Mouse (Mus musculus): ENCODE data around the gene Serpinb8. TPM values are rescaled to one million over a fixed set of nuclear protein-coding genes. Genes with fewer than 3 reads are reported as not detected.

Gene Serpinb8
- polyA plus RNA-seq, 1 experiment, result 0.53 TPM

DNA sequence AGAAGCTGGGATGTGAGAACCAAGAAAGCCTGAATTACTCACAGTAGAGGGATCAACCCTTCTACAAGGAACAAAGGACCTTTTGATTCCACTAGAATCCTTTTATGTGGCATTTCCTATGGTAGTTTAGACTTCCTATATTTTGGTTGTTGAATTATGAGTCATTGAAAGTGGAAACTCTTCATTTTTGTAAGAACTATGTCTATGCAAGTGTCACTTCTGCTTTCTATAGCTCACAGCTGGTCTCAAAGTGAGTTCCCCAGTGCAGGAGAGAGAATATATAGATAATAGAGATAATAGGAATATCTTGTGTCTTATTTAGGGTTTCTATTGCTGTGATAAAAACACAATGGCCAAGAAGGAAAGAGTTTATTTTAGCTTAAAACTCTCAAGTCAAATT is 6.9 kb upstream of the Serpinb8 start:
- H3K4me3 ChIP-seq (ENCODE audit: low read depth, low read length), result no peak overlapping the region
- TF ChIP-seq POLR2A (IDR thresholded peaks at IDR 0.05; ENCODE audit: low read depth, low read length), result no peak
- TF ChIP-seq CTCF (IDR thresholded peaks at IDR 0.05; ENCODE audit: extremely low read depth, insufficient read length, insufficient replicate concordance, low read depth, low read length), result no peak
- H3K27ac ChIP-seq (ENCODE audit: insufficient read depth, low read depth, low read length), result no peak overlapping the region
- no peaks in the 10 kb centered on the region for H3K36me3 ChIP-seq (ENCODE audit: control insufficient read depth, insufficient read depth, low read length)
- no peaks in the 10 kb centered on the region for H3K27me3 ChIP-seq (ENCODE audit: control insufficient read depth, insufficient read depth, low read length)
- H3K4me1 ChIP-seq (ENCODE audit: control insufficient read depth, insufficient read depth, insufficient read length, low read length), result no peaks in the 10 kb centered on the region

DNA sequence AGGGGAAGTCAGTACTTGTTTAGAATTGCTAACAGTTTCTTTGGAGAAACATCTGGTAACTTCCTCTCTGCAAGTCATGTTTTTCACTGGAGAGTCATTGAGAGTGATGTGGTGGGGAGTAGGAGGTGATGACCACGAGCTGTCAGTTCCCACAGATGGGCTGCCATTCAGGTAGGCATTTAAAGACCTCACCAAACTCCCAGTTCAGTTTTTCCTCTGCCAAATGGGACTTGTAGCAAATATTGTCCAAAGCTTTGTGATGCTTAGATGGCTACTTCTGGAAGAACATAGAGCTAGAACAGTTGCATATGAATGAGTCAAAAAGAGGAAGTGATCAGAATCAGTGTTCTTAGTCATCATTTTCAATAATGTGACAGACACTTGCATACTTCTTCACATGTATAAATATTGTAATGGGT is 5.8 kb upstream of the Serpinb8 start:
- 4% methylated on average over 1 of the region's 1 CpGs for WGBS
- Histone ChIP-seq H3K27me3 (ENCODE audit: control insufficient read depth, insufficient read depth, low read length) (no peaks in the 10 kb centered on the region), H3K36me3 (ENCODE audit: control insufficient read depth, insufficient read depth, low read length) (no peaks in the 10 kb centered on the region), H3K4me3 (ENCODE audit: low read depth, low read length) (no peak overlapping the region), H3K27ac (ENCODE audit: insufficient read depth, low read depth, low read length) (no peak overlapping the region), H3K4me1 (ENCODE audit: control insufficient read depth, insufficient read depth, insufficient read length, low read length) (no peaks in the 10 kb centered on the region)
- no peak for TF ChIP-seq CTCF (IDR thresholded peaks at IDR 0.05; ENCODE audit: extremely low read depth, insufficient read length, insufficient replicate concordance, low read depth, low read length)
- no peak for TF ChIP-seq POLR2A (IDR thresholded peaks at IDR 0.05; ENCODE audit: low read depth, low read length)

DNA sequence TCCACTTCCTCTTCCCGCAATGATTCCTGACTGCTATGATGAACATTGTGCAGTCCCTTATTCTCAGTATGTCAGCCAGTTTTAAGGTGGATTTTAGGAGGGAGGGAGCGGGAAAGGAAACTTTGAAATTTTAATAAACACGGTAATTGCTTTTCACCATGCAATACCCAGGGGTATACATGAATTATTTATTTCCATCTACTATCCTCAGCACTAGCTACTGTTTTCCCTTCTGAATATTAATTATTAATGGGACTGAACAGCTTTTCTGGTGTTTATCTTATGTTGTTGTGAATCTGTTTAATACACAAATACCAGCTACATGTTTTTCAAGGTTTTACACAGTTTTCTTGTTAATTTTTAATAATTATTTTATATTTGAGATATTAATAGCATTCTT is 4.9 kb upstream of the Serpinb8 start:
- no peak overlapping the region for H3K4me3 ChIP-seq (ENCODE audit: low read depth, low read length)
- no peak for TF ChIP-seq POLR2A (IDR thresholded peaks at IDR 0.05; ENCODE audit: low read depth, low read length)
- TF ChIP-seq CTCF (IDR thresholded peaks at IDR 0.05; ENCODE audit: extremely low read depth, insufficient read length, insufficient replicate concordance, low read depth, low read length), result no peak
- no peak overlapping the region for H3K27ac ChIP-seq (ENCODE audit: insufficient read depth, low read depth, low read length)
- 80% methylated on average over 3 of the region's 3 CpGs for WGBS
- no peaks in the 10 kb centered on the region for H3K36me3 ChIP-seq (ENCODE audit: control insufficient read depth, insufficient read depth, low read length)
- H3K4me1 ChIP-seq (ENCODE audit: control insufficient read depth, insufficient read depth, insufficient read length, low read length), result no peaks in the 10 kb centered on the region
- no peaks in the 10 kb centered on the region for H3K27me3 ChIP-seq (ENCODE audit: control insufficient read depth, insufficient read depth, low read length)

DNA sequence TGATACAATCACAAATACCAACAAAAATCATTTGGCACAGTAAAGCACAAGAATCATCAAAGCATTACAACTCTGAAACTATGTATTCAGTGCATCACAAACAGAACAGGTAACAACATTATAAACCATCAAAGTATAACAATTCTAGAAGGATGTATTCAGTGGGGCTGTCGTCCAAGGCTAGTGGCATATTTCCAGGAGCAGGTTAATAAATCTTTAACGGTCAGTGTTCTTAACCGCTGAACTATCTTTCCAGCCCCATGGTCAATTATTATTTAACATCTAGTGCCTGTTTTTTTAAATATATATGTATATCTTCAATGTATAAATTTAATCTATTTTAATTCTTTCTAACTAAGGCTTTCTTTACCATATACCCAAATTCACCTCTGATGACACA is 3.6 kb upstream of the Serpinb8 start:
- H3K4me3 ChIP-seq (ENCODE audit: low read depth, low read length), result no peak overlapping the region
- no peaks in the 10 kb centered on the region for H3K4me1 ChIP-seq (ENCODE audit: control insufficient read depth, insufficient read depth, insufficient read length, low read length)
- no peaks in the 10 kb centered on the region for H3K36me3 ChIP-seq (ENCODE audit: control insufficient read depth, insufficient read depth, low read length)
- WGBS, result 81% methylated on average over 3 of the region's 3 CpGs
- no peak overlapping the region for H3K27ac ChIP-seq (ENCODE audit: insufficient read depth, low read depth, low read length)
- no peak for TF ChIP-seq CTCF (IDR thresholded peaks at IDR 0.05; ENCODE audit: extremely low read depth, insufficient read length, insufficient replicate concordance, low read depth, low read length)
- no peak for TF ChIP-seq POLR2A (IDR thresholded peaks at IDR 0.05; ENCODE audit: low read depth, low read length)
- no peaks in the 10 kb centered on the region for H3K27me3 ChIP-seq (ENCODE audit: control insufficient read depth, insufficient read depth, low read length)

DNA sequence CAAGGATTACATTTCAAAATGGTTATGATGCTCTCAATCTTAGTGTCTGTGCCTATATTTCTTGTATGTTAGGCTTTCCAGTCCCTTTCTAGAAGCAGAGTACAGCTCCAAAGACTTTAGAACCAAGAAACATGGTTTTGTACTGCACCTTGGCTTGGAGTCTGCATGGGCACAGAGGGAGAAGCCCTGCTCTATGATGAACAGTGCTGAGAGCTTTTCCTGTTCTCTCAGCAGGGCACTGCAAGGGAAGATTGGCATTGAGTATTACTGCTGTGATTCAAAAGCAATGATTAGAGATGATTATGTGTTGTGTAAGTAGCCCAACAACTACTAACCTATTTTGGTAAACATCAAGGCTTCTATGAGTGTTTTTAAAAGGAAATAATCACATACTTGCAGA is 1.6 kb upstream of the Serpinb8 start:
- TF ChIP-seq CTCF (IDR thresholded peaks at IDR 0.05; ENCODE audit: extremely low read depth, insufficient read length, insufficient replicate concordance, low read depth, low read length) (no peak), POLR2A (IDR thresholded peaks at IDR 0.05; ENCODE audit: low read depth, low read length) (no peak)
- no peaks in the 10 kb centered on the region for H3K4me1 ChIP-seq (ENCODE audit: control insufficient read depth, insufficient read depth, insufficient read length, low read length)
- no peak overlapping the region for H3K4me3 ChIP-seq (ENCODE audit: low read depth, low read length)
- no peaks in the 10 kb centered on the region for H3K36me3 ChIP-seq (ENCODE audit: control insufficient read depth, insufficient read depth, low read length)
- no peaks in the 10 kb centered on the region for H3K27me3 ChIP-seq (ENCODE audit: control insufficient read depth, insufficient read depth, low read length)
- H3K27ac ChIP-seq (ENCODE audit: insufficient read depth, low read depth, low read length), result no peak overlapping the region

DNA sequence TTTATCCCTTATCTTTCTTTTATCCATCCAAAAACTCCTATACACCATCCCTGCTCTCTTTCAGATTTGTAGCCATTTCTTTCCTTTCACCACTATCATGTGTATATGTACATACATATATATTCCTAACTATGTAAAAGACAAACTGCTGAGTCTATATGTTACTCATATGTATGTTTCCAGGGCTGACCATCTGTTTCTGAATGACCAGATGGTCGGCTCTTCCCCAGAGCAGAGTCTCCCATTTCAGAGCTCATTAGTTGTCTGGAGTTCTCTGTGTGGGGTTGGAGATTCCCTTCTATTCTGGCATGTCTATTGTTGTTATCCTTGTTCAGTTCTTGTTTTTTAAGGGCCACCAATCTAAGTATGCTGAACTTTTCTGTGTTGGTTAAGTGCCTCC is 1.2 kb upstream of the Serpinb8 start:
- H3K4me1 ChIP-seq (ENCODE audit: control insufficient read depth, insufficient read depth, insufficient read length, low read length), result no peaks in the 10 kb centered on the region
- H3K27ac ChIP-seq (ENCODE audit: insufficient read depth, low read depth, low read length), result no peak overlapping the region
- no peak overlapping the region for H3K4me3 ChIP-seq (ENCODE audit: low read depth, low read length)
- TF ChIP-seq CTCF (IDR thresholded peaks at IDR 0.05; ENCODE audit: extremely low read depth, insufficient read length, insufficient replicate concordance, low read depth, low read length) (no peak), POLR2A (IDR thresholded peaks at IDR 0.05; ENCODE audit: low read depth, low read length) (no peak)
- H3K27me3 ChIP-seq (ENCODE audit: control insufficient read depth, insufficient read depth, low read length), result no peaks in the 10 kb centered on the region
- H3K36me3 ChIP-seq (ENCODE audit: control insufficient read depth, insufficient read depth, low read length), result no peaks in the 10 kb centered on the region
- 67% methylated on average over 1 of the region's 1 CpGs for WGBS

DNA sequence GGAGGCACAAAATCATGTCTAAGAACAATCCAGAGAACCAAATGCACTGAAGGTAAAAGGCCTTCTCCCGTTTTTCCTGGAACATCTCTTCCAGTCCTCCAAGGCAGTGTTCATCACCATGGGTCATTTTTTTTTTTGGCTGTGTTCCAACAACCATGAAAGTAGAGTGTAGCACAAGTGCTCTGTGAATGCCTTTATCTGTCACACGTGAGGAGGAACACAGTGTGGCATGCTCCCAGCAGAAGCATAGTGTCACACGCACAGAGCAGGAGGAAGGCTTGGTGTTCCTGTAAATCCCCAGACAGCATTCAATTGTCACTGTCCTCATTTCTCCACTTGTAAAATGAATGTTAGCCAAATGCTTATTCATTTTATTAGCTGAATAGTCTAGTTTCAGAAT is 2.8 kb downstream of the Serpinb8 start:
- no peak overlapping the region for H3K27ac ChIP-seq (ENCODE audit: insufficient read depth, low read depth, low read length)
- TF ChIP-seq POLR2A (IDR thresholded peaks at IDR 0.05; ENCODE audit: low read depth, low read length) (no peak), CTCF (IDR thresholded peaks at IDR 0.05; ENCODE audit: extremely low read depth, insufficient read length, insufficient replicate concordance, low read depth, low read length) (no peak)
- WGBS, result 51% methylated on average over 3 of the region's 3 CpGs
- H3K27me3 ChIP-seq (ENCODE audit: control insufficient read depth, insufficient read depth, low read length), result no peaks in the 10 kb centered on the region
- H3K4me1 ChIP-seq (ENCODE audit: control insufficient read depth, insufficient read depth, insufficient read length, low read length), result no peaks in the 10 kb centered on the region
- H3K36me3 ChIP-seq (ENCODE audit: control insufficient read depth, insufficient read depth, low read length), result no peaks in the 10 kb centered on the region
- no peak overlapping the region for H3K4me3 ChIP-seq (ENCODE audit: low read depth, low read length)

DNA sequence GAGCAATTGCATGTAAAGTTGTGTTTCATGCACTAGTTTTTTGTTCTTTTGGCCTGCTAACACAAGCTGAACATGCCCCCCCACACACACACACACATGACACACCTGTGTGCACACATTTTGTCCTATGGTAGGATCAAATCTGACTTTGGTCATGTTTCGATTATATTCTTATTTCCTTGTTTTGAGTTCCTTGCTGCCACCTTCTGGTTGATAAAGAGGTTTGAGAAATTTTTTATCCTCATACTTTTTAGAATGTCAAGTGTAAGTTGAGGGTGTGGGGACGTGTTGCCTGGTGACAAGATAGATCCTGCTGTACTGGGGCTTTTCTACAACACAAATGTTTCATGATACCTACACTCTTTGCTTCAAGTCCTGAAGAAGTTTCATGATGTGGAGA is 3.7 kb downstream of the Serpinb8 start:
- no peaks in the 10 kb centered on the region for H3K36me3 ChIP-seq (ENCODE audit: control insufficient read depth, insufficient read depth, low read length)
- TF ChIP-seq CTCF (IDR thresholded peaks at IDR 0.05; ENCODE audit: extremely low read depth, insufficient read length, insufficient replicate concordance, low read depth, low read length) (no peak), POLR2A (IDR thresholded peaks at IDR 0.05; ENCODE audit: low read depth, low read length) (no peak)
- H3K4me3 ChIP-seq (ENCODE audit: low read depth, low read length), result no peak overlapping the region
- H3K4me1 ChIP-seq (ENCODE audit: control insufficient read depth, insufficient read depth, insufficient read length, low read length), result no peaks in the 10 kb centered on the region
- no peaks in the 10 kb centered on the region for H3K27me3 ChIP-seq (ENCODE audit: control insufficient read depth, insufficient read depth, low read length)
- no peak overlapping the region for H3K27ac ChIP-seq (ENCODE audit: insufficient read depth, low read depth, low read length)
- 47% methylated on average over 2 of the region's 2 CpGs for WGBS

All from small intestine, adult 2 months (tissue).